Mouse (Mus musculus) lung, embryonic 16.5 days (tissue): ENCODE data around the gene Mnat1. TPM values are rescaled to one million over a fixed set of nuclear protein-coding genes. Genes with fewer than 3 reads are reported as not detected.
A peak's percentile ranks its signal among the peaks of the same experiment; 100 is the strongest.
"Not testable (repeated sequence)": the region's sequence is repeated elsewhere in the genome, so short reads cannot be mapped to it uniquely, and the experiment has no call there.

Source experiments
- ATAC-seq: fragments of 200-750 bp; cut with Nextera tagmentation; 2 replicates; pipeline ENCODE4 v1.8.0; 2017; ENCODE audit warnings: low read depth, mild to moderate bottlenecking, moderate library complexity
- H3K27ac ChIP-seq: fragments of 300-500 bp; sonication (generic); 2 replicates; pipeline ENCODE4 v1.5.1; 2014; ENCODE audit warnings: mild to moderate bottlenecking, control low read depth, low read length
- H3K27me3 ChIP-seq: fragments of 300-500 bp; sonication (generic); 2 replicates; pipeline ENCODE4 v1.6.1; 2014; ENCODE audit warnings: low read depth, low read length, mixed read lengths; ENCODE audit not compliant: control insufficient read depth, insufficient read depth
- H3K36me3 ChIP-seq: fragments of 300-500 bp; sonication (generic); 2 replicates; pipeline ENCODE4 v1.6.1; 2014; ENCODE audit warnings: low read length; ENCODE audit not compliant: control insufficient read depth, insufficient read depth
- H3K4me1 ChIP-seq: fragments of 300-500 bp; sonication (generic); replicated peaks from 2 replicates; pipeline ENCODE4 v1.6.1; 2014; ENCODE audit warnings: low read length, mixed read lengths; ENCODE audit not compliant: control insufficient read depth, insufficient read depth
- H3K4me2 ChIP-seq: fragments of 300-500 bp; sonication (generic); 2 replicates; pipeline ENCODE4 v1.6.1; 2014; ENCODE audit warnings: low read depth, low read length, control low read depth
- H3K4me3 ChIP-seq: fragments of 300-500 bp; sonication (generic); 2 replicates; pipeline ENCODE4 v1.5.1; 2014; ENCODE audit warnings: mild to moderate bottlenecking, low read length, control low read depth
- H3K9ac ChIP-seq: fragments of 300-500 bp; sonication (generic); 2 replicates; pipeline ENCODE4 v1.6.1; 2014; ENCODE audit warnings: low read length, control low read depth
- H3K9me3 ChIP-seq: fragments of 300-500 bp; sonication (generic); 2 replicates; pipeline ENCODE4 v1.6.1; 2016; ENCODE audit warnings: low read length; ENCODE audit not compliant: control insufficient read depth
- WGBS: fragments of 180-500 bp; shearing (Covaris S2); extraction: QIAGEN DNeasy Blood & Tissue Kit; methylation state at CpG from one replicate; pipeline ENCODE4 v1.1.7; 2014; 5-methylcytosine and 5-hydroxymethylcytosine counted together
- polyA plus RNA-seq: library from polyadenylated mRNA; unstranded; fragments of >200 nt; fragmentation: Nextera tagmentation; extraction: Ambion mirVana; gene quantifications from 2 replicates; pipeline ENCODE4 v1.2.1, GENCODE M21; 2015

Gene Mnat1
- 28.3 and 29.6 TPM in 2 replicates for polyA plus RNA-seq

DNA sequence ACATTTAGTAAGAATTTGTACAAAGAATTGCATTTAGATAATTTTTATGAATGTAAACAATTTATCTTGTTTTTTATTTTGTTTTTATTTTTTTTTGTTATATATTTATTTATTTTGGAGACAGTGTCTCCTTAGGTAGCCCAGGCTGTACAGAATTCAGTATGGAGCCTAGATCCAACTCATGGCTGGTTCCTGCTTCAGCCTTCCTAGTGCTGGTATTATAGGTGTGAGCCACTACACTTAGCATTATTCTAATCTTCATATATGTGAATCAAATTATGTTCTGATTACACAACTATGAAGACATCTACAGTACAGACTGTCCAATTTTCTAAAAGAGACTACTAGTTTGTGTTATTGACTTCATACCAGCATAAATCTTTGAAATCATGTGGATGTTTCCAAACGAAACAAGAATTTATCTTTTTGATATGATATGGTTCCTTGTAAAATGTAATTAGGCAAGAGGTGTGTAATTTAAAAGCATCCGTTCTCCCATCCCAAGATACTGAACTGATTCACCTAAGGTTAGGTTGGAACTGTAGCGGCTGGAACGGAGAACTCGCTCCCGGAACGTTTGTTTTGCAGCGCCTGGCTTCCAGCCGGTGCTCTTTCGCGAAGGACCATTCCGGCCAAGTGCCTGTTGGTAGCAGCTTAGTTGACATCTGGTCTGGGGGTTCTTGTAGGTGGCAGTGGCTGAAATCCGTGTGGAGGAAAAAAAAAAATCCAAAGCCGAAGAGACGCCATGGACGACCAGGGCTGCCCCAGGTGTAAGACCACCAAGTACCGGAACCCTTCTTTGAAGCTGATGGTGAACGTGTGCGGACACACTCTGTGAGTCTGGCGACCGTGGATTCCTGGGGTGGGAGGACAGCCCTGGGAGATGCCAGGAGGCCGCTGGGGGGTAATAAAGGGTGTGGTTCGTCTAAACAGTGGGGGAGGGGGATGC is at the start of gene Mnat1:
Gene Mnat1 (plus strand): TSS at position 625 of the 949 bp plus-strand sequence.
- Histone ChIP-seq H3K27me3 (no peaks in the 10 kb centered on the region), H3K9ac (peak within 1 kb of the TSS; percentile 83), H3K4me3 (peak within 1 kb of the TSS; percentile 87), H3K4me1 (peaks cover 9% of the 10 kb centered on the region), H3K4me2 (peak within 1 kb of the TSS; percentile 66), H3K36me3 (no peaks in the 10 kb centered on the region), H3K27ac (peak within 1 kb of the TSS; percentile 64), H3K9me3 (no peaks in the 10 kb centered on the region)
- peak; percentile 82 for ATAC-seq
- WGBS = 2% methylated on average over 23 of the region's 23 CpGs

DNA sequence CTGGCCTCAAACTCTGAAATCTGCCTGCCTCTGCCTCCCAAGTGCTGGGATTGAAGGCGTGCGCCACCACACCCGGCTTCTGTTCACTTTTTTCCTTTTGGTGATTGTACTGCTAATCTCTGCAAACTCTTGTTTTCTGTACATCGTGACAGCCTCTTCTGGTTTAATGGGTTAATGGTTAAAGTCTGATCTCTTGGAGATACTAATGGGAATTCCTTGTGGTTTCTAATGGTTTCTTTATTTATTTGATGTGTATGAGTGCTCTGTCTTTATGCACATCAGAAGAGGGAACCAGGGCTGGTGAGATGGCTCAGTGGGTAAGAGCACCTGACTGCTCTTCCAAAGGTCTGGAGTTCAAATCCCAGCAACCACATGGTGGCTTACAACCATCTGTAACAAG is 41.7 kb upstream of the Mnat1 start:
- not testable (repeated sequence) for H3K4me3 ChIP-seq, H3K9ac ChIP-seq, H3K9me3 ChIP-seq, ATAC-seq, H3K27me3 ChIP-seq, H3K36me3 ChIP-seq, H3K4me2 ChIP-seq, H3K27ac ChIP-seq, H3K4me1 ChIP-seq
- WGBS = 88% methylated on average over 4 of the region's 4 CpGs

DNA sequence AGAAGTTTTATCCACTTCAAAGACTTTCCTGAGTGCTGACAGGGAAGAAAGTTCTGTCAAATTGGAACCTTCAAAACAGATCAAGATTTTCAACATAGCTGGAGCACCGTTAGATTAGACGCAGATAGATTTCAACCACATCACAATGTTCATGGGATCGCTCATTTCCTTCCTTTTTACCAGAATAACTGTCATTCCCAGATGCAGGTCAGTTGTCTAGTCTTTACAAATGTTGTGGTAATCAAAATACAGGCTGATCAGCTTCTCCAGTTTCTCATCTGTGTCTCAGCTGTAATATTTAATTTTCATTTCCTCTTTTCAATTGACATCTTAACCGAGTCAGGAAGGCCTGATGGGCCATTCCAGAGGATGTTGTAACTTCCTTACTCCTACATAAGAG is 39.7 kb upstream of the Mnat1 start:
- no peak overlapping the region for H3K4me2 ChIP-seq
- H3K27ac ChIP-seq = no peak overlapping the region
- WGBS = 63% methylated on average over 4 of the region's 4 CpGs
- no peak for ATAC-seq
- H3K9me3 ChIP-seq = no peaks in the 10 kb centered on the region
- H3K36me3 ChIP-seq = no peaks in the 10 kb centered on the region
- no peak overlapping the region for H3K9ac ChIP-seq
- no peaks in the 10 kb centered on the region for H3K27me3 ChIP-seq
- H3K4me1 ChIP-seq = no peaks in the 10 kb centered on the region
- no peak overlapping the region for H3K4me3 ChIP-seq

- H3K4me2 ChIP-seq = no peak overlapping the region
- no peaks in the 10 kb centered on the region for H3K4me1 ChIP-seq
- WGBS = 35% methylated on average over 11 of the region's 11 CpGs
- H3K36me3 ChIP-seq = no peaks in the 10 kb centered on the region
- no peaks in the 10 kb centered on the region for H3K9me3 ChIP-seq
- H3K27ac ChIP-seq = no peak overlapping the region
- H3K9ac ChIP-seq = no peak overlapping the region
- no peak overlapping the region for H3K4me3 ChIP-seq
- ATAC-seq = no peak
- H3K27me3 ChIP-seq = no peaks in the 10 kb centered on the region
These were observed 37.5 kb upstream of the Mnat1 start for GRCm38 (mm10) chr12:73085739-73086630.

GRCm38 (mm10) chr12:73087086-73087485 is 36.4 kb upstream of the Mnat1 start:
- no peak for ATAC-seq
- 85% methylated on average over 7 of the region's 7 CpGs for WGBS
- no peaks in the 10 kb centered on the region for H3K36me3 ChIP-seq

GRCm38 (mm10) chr12:73088500-73088899 is 35.0 kb upstream of the Mnat1 start:
- H3K27me3 ChIP-seq = no peaks in the 10 kb centered on the region
- H3K9me3 ChIP-seq = no peaks in the 10 kb centered on the region
- H3K36me3 ChIP-seq = no peaks in the 10 kb centered on the region
- WGBS = 49% methylated on average over 5 of the region's 5 CpGs
- H3K27ac ChIP-seq = no peak overlapping the region
- H3K4me1 ChIP-seq = no peaks in the 10 kb centered on the region
- no peak overlapping the region for H3K4me2 ChIP-seq
- ATAC-seq = peak; percentile 69
- no peak overlapping the region for H3K9ac ChIP-seq
- no peak overlapping the region for H3K4me3 ChIP-seq

More at GRCm38 (mm10) chr12:73087086-73087485, 36.4 kb upstream of the Mnat1 start:
- Histone ChIP-seq H3K4me1 (no peaks in the 10 kb centered on the region), H3K9me3 (no peaks in the 10 kb centered on the region), H3K27ac (no peak overlapping the region), H3K4me2 (no peak overlapping the region), H3K27me3 (no peaks in the 10 kb centered on the region), H3K4me3 (no peak overlapping the region), H3K9ac (no peak overlapping the region)

GRCm38 (mm10) chr12:73088911-73089310 is 34.6 kb upstream of the Mnat1 start:
- Histone ChIP-seq H3K9me3 (no peaks in the 10 kb centered on the region), H3K27ac (no peak overlapping the region), H3K27me3 (no peaks in the 10 kb centered on the region), H3K4me1 (no peaks in the 10 kb centered on the region), H3K9ac (no peak overlapping the region), H3K4me3 (no peak overlapping the region), H3K36me3 (no peaks in the 10 kb centered on the region), H3K4me2 (no peak overlapping the region)
- no peak for ATAC-seq
- 57% methylated on average over 4 of the region's 5 CpGs for WGBS

DNA sequence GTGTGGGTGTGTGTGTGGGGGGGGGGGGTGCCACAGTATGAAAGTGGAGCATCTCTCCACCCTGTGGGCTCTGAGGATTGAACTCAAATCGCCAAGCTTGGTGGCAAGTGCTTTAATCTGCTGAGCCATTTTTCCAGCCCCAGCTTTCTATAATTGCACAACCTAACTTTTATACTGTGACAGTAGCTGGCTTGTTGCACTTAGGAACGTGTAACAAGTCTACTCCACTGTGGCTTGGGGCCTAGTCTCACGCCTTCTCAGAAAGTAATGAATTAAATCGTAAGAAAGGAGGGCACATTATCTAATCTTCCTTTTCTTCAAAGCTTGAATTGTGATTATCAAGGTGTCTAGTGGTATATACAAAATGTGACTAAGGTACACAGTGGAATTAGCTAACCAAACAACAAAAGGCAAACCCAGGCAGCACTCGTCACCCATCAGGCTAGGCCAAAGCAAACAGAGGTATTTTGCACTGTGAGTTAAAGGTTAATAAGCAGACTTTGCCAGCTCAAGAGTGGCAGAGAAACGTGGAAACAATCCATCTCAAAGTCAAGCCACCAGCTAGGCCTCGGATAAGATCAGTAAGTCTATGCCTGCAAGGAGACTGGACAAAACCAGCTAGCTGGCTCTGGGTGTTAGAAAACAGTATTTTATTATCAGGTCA is 32.7 kb upstream of the Mnat1 start:
- no peak overlapping the region for H3K4me3 ChIP-seq
- no peak for ATAC-seq

More for the DNA sequence above, 32.7 kb upstream of the Mnat1 start:
- H3K4me1 ChIP-seq = no peaks in the 10 kb centered on the region
- H3K27ac ChIP-seq = peak overlapping the region; percentile 41; the same call in 1 of the 2 replicates
- no peaks in the 10 kb centered on the region for H3K27me3 ChIP-seq
- no peak overlapping the region for H3K4me2 ChIP-seq
- no peak overlapping the region for H3K9ac ChIP-seq
- no peaks in the 10 kb centered on the region for H3K36me3 ChIP-seq
- 45% methylated on average over 7 of the region's 7 CpGs for WGBS
- H3K9me3 ChIP-seq = no peaks in the 10 kb centered on the region
